Mouse (Mus musculus): ENCODE measurements around the gene Spin1. TPM values are rescaled to one million over a fixed set of nuclear protein-coding genes. Genes with fewer than 3 reads are reported as not detected.

Spin1 gene
- total and polyA plus RNA-seq, 3 experiments, result 16.6 to 47.3 (median 23.7) TPM

GRCm38 (mm10) chr13:51170215-51170614, 69.5 kb downstream of the Spin1 start:
- no peak overlapping the region for H3K9ac ChIP-seq (ENCODE audit: control insufficient read depth, low read depth, low read length, poor library complexity, severe bottlenecking)
- TF ChIP-seq TAL1 (IDR thresholded peaks at IDR 0.05; ENCODE audit: low read length) (no peak), SIN3A (IDR thresholded peaks at IDR 0.05; ENCODE audit: low read length) (no peak), NELFE (IDR thresholded peaks at IDR 0.05; ENCODE audit: low read depth, low read length) (no peak), MYC (IDR thresholded peaks at IDR 0.05; ENCODE audit: low read depth, low read length) (no peak), RCOR1 (IDR thresholded peaks at IDR 0.05; ENCODE audit: low read depth, low read length) (no peak)

GRCm38 (mm10) chr13:51170691-51171680, 70.3 kb downstream of the Spin1 start, which contains the start of gene Nxnl2:
Gene Nxnl2 (plus strand): TSS chr13:51171022.
- H3K79me2 ChIP-seq (ENCODE audit: control insufficient read depth, insufficient read depth, low read length, poor library complexity), result no peaks in the 10 kb centered on the region
- no peak within 1 kb of the TSS for H3K27ac ChIP-seq (ENCODE audit: control insufficient read depth, low read depth, low read length)
- H3K36me3 ChIP-seq (ENCODE audit: control insufficient read depth in 1 of 2, insufficient read depth in 2 of 2, low read length in 2 of 2), result no peaks in the 10 kb centered on the region
- TF ChIP-seq MYB (IDR thresholded peaks at IDR 0.05; ENCODE audit: low read depth, low read length), result no peak
- no peak for TF ChIP-seq ETS1 (IDR thresholded peaks at IDR 0.05; ENCODE audit: low read depth, low read length)
- no peak for TF ChIP-seq EP300 (IDR thresholded peaks at IDR 0.05; ENCODE audit: low read depth in 1 of 2, low read length in 2 of 2)
- no peak for TF ChIP-seq CHD2 (IDR thresholded peaks at IDR 0.05; ENCODE audit: low read length)
- no peak for TF ChIP-seq ZMIZ1 (IDR thresholded peaks at IDR 0.05; ENCODE audit: low read depth, low read length)
- no peak for TF ChIP-seq TAL1 (IDR thresholded peaks at IDR 0.05; ENCODE audit: low read length)
- TF ChIP-seq JUND (IDR thresholded peaks at IDR 0.05; ENCODE audit: low read depth, low read length), result no peak
- TF ChIP-seq CTCF (IDR thresholded peaks at IDR 0.05 in 2 of 3, conservative IDR thresholded peaks at IDR 0.05 in 1 of 3; ENCODE audit: control insufficient read depth in 1 of 3, insufficient read depth in 1 of 3, low read depth in 2 of 3, low read length in 3 of 3, poor library complexity in 1 of 3, severe bottlenecking in 1 of 3), result no peak
- no peak for TF ChIP-seq CHD1 (IDR thresholded peaks at IDR 0.05; ENCODE audit: low read depth, low read length)
- no peak for TF ChIP-seq SMC3 (IDR thresholded peaks at IDR 0.05; ENCODE audit: low read depth, low read length)
- no peak for TF ChIP-seq MAFK (IDR thresholded peaks at IDR 0.05; ENCODE audit: borderline replicate concordance, low read depth, low read length)
- TF ChIP-seq MAX (IDR thresholded peaks at IDR 0.05; ENCODE audit: low read length), result no peak
- no peak within 1 kb of the TSS for H3K9ac ChIP-seq (ENCODE audit: control insufficient read depth, low read depth, low read length, poor library complexity, severe bottlenecking)
- no peaks in the 10 kb centered on the region for H3K27me3 ChIP-seq (ENCODE audit: control insufficient read depth in 1 of 2, insufficient read depth in 2 of 2, low read length in 2 of 2)
- no peaks in the 10 kb centered on the region for H3K9me3 ChIP-seq (replicated peaks; ENCODE audit: insufficient read depth, low read length)
- H3K4me3 ChIP-seq (ENCODE audit: control insufficient read depth in 1 of 2, insufficient read depth in 1 of 2, low read depth in 2 of 2, low read length in 2 of 2), result no peak within 1 kb of the TSS
- DNase-seq (ENCODE audit: low read depth, low spot score), result no peak
- no peaks in the 10 kb centered on the region for H3K4me1 ChIP-seq (ENCODE audit: control insufficient read depth in 1 of 2, insufficient read depth in 2 of 2, low read length in 2 of 2)

More at GRCm38 (mm10) chr13:51170215-51170614, 69.5 kb downstream of the Spin1 start:
- H3K36me3 ChIP-seq (ENCODE audit: control insufficient read depth in 1 of 2, insufficient read depth in 2 of 2, low read length in 2 of 2), result no peaks in the 10 kb centered on the region
- DNase-seq (ENCODE audit: low read depth, low spot score), result no peak
- H3K4me1 ChIP-seq (ENCODE audit: control insufficient read depth in 1 of 2, insufficient read depth in 2 of 2, low read length in 2 of 2), result no peaks in the 10 kb centered on the region
- no peaks in the 10 kb centered on the region for H3K27me3 ChIP-seq (ENCODE audit: control insufficient read depth in 1 of 2, insufficient read depth in 2 of 2, low read length in 2 of 2)
- no peaks in the 10 kb centered on the region for H3K9me3 ChIP-seq (replicated peaks; ENCODE audit: insufficient read depth, low read length)
- H3K27ac ChIP-seq (ENCODE audit: control insufficient read depth, low read depth, low read length), result no peak overlapping the region
- H3K4me3 ChIP-seq (ENCODE audit: control insufficient read depth in 1 of 2, insufficient read depth in 1 of 2, low read depth in 2 of 2, low read length in 2 of 2), result no peak overlapping the region
- H3K79me2 ChIP-seq (ENCODE audit: control insufficient read depth, insufficient read depth, low read length, poor library complexity), result no peaks in the 10 kb centered on the region

Measured in MEL (cell line).